Mouse (Mus musculus): ENCODE results near the gene Trip10. TPM values are rescaled to one million over a fixed set of nuclear protein-coding genes. Genes with fewer than 3 reads are reported as not detected.

Trip10 gene
- polyA plus RNA-seq, 1 experiment from 2014 or later = 47.8 TPM

Small RNAs within 50 kb of the gene (microRNA-seq; reads per million reads assigned to microRNA genes)
- gene Mir6978 = not detected

Other genes with a start within 250 kb of the Trip10 start
- gene Pspn, start 249.4 kb upstream of the Trip10 start, polyA plus RNA-seq (2015; fragmentation: Nextera tagmentation; extraction: Ambion mirVana) = 0.34 TPM in 1 of 2 replicates, not detected in the other
- 44.1 and 45.6 TPM in 2 replicates for gene Gtf2f1, start 238.2 kb upstream of the Trip10 start, polyA plus RNA-seq (2015; fragmentation: Nextera tagmentation; extraction: Ambion mirVana)
- gene Gm17949, start 238.0 kb upstream of the Trip10 start, polyA plus RNA-seq (2015; fragmentation: Nextera tagmentation; extraction: Ambion mirVana) = 0.32 and 0.41 TPM in 2 replicates
- 16.5 and 22.8 TPM in 2 replicates for gene Khsrp, start 217.9 kb upstream of the Trip10 start, polyA plus RNA-seq (2015; fragmentation: Nextera tagmentation; extraction: Ambion mirVana)
- not detected in 2 replicates for gene Slc25a41, start 207.8 kb upstream of the Trip10 start, polyA plus RNA-seq (2015; fragmentation: Nextera tagmentation; extraction: Ambion mirVana)
- gene Crb3, start 190.3 kb upstream of the Trip10 start, polyA plus RNA-seq (2015; fragmentation: Nextera tagmentation; extraction: Ambion mirVana) = 1.1 and 4.8 TPM in 2 replicates
- 14.7 and 17.0 TPM in 2 replicates for gene Slc25a23, start 189.6 kb upstream of the Trip10 start, polyA plus RNA-seq (2015; fragmentation: Nextera tagmentation; extraction: Ambion mirVana)
- gene Dennd1c, start 170.9 kb upstream of the Trip10 start, polyA plus RNA-seq (2015; fragmentation: Nextera tagmentation; extraction: Ambion mirVana) = 2.2 and 4.1 TPM in 2 replicates
- 5.7 and 6.9 TPM in 2 replicates for gene Tubb4a, start 161.7 kb upstream of the Trip10 start, polyA plus RNA-seq (2015; fragmentation: Nextera tagmentation; extraction: Ambion mirVana)
- 3.3 and 3.4 TPM in 2 replicates for gene Tnfsf9, start 144.1 kb upstream of the Trip10 start, polyA plus RNA-seq (2015; fragmentation: Nextera tagmentation; extraction: Ambion mirVana)
- 0.17 and 0.75 TPM in 2 replicates for gene Cd70, start 99.7 kb upstream of the Trip10 start, polyA plus RNA-seq (2015; fragmentation: Nextera tagmentation; extraction: Ambion mirVana)
- 0.29 and 0.58 TPM in 2 replicates for gene Tnfsf14, start 55.3 kb upstream of the Trip10 start, polyA plus RNA-seq (2015; fragmentation: Nextera tagmentation; extraction: Ambion mirVana)
- 3.5 and 6.3 TPM in 2 replicates for gene C3, start 21.3 kb upstream of the Trip10 start, polyA plus RNA-seq (2015; fragmentation: Nextera tagmentation; extraction: Ambion mirVana)
- gene Gpr108, start 1.0 kb upstream of the Trip10 start, polyA plus RNA-seq (2015; fragmentation: Nextera tagmentation; extraction: Ambion mirVana) = 28.9 and 30.3 TPM in 2 replicates
- gene Vav1, start 29.6 kb downstream of the Trip10 start, polyA plus RNA-seq (2015; fragmentation: Nextera tagmentation; extraction: Ambion mirVana) = 6.6 and 13.5 TPM in 2 replicates
- 3.6 and 4.8 TPM in 2 replicates for gene Adgre1, start 109.2 kb downstream of the Trip10 start, polyA plus RNA-seq (2015; fragmentation: Nextera tagmentation; extraction: Ambion mirVana)